In genomic region chr5:72182804-72183203, GRCm38 (mm10) we compare ENCODE assay signal across 12 mouse cellular contexts. TPM values are rescaled to one million over a fixed set of nuclear protein-coding genes. Genes with fewer than 3 reads are reported as not detected.
DNase-seq lines count a peak whose midpoint lies in the region; ATAC-seq and TF ChIP-seq lines count a peak whose summit lies in the region.
"Had no signal": no experiment of that assay in that cellular context is flagged by ENCODE, and none has a peak within 500 bp of the region (broad histone marks: within the 10 kb centered on the region; RNA-seq: fewer than 3 reads in every experiment).

No protein-coding gene starts in this region.

- 0 out of 2 replicates have a peak, but pooled peaks have one; percentile 37 for TF ChIP-seq POLR2A in heart, adult 2 months (IDR thresholded peaks at IDR 0.05; ENCODE audit: insufficient read depth, low read depth, low read length)

- H3K36me3 ChIP-seq in heart, adult 2 months (ENCODE audit: control insufficient read depth, insufficient read depth, low read length) = no peaks in the 10 kb centered on the region
- no peaks in the 10 kb centered on the region for H3K36me3 ChIP-seq in liver, embryonic 16.5 days (ENCODE audit: control insufficient read depth, insufficient read depth)
- H3K36me3 ChIP-seq in forebrain, postnatal 0 days (ENCODE audit: insufficient read depth) = no peaks in the 10 kb centered on the region
- H3K36me3 ChIP-seq: embryonic facial prominence, embryonic 13.5 days; heart, embryonic 13.5 days had no signal

- no peak for TF ChIP-seq CTCF in heart, adult 2 months (IDR thresholded peaks at IDR 0.05)
- TF ChIP-seq CTCF in forebrain, postnatal 0 days (IDR thresholded peaks at IDR 0.05; ENCODE audit: low read depth) = no peak

- H3K27me3 ChIP-seq in heart, adult 2 months (ENCODE audit: control insufficient read depth, insufficient read depth, low read length) = no peaks in the 10 kb centered on the region
- H3K27me3 ChIP-seq in liver, embryonic 16.5 days (ENCODE audit: control insufficient read depth, insufficient read depth, low read depth, low read length) = no peaks in the 10 kb centered on the region
- H3K27me3 ChIP-seq in forebrain, postnatal 0 days (ENCODE audit: insufficient read depth, low read length) = no peaks in the 10 kb centered on the region
- H3K27me3 ChIP-seq: embryonic facial prominence, embryonic 13.5 days; heart, embryonic 13.5 days had no signal

- H3K9ac ChIP-seq in heart, adult 2 months (ENCODE audit: low read depth, low read length) = no peak overlapping the region
- H3K9ac ChIP-seq in liver, embryonic 16.5 days (ENCODE audit: low read depth, low read length) = no peak overlapping the region
- no peak overlapping the region for H3K9ac ChIP-seq in forebrain, postnatal 0 days
- H3K9ac ChIP-seq: embryonic facial prominence, embryonic 13.5 days; heart, embryonic 13.5 days had no signal

- no peak overlapping the region for H3K4me3 ChIP-seq in heart, adult 2 months
- peak overlapping the region; percentile 24; the same call in 1 of the 2 replicates for H3K4me3 ChIP-seq in brown adipose tissue, adult 24 weeks (ENCODE audit: insufficient read depth, low read depth, low read length)
- H3K4me3 ChIP-seq in liver, embryonic 16.5 days (ENCODE audit: low read depth, low read length) = 0 out of 2 replicates have a peak overlapping the region, but pooled peaks have one; percentile 11
- H3K4me3 ChIP-seq in forebrain, postnatal 0 days (ENCODE audit: low read depth, low read length) = no peak overlapping the region
- H3K4me3 ChIP-seq: embryonic facial prominence, embryonic 13.5 days; heart, embryonic 13.5 days had no signal

- ATAC-seq in liver, embryonic 16.5 days (ENCODE audit: low read depth) = peak; percentile 80
- ATAC-seq in neutrophil, adult 5-6 weeks (ENCODE audit: extremely low read depth, insufficient number of reproducible peaks, low FRiP score, poor library complexity, severe bottlenecking) = peak; percentile 89
- no peak for ATAC-seq in forebrain, postnatal 0 days

- DNase-seq in heart, adult 2 months = peak in 1 of 2 experiments; percentile 63
- no peak for DNase-seq in heart, postnatal 4 days
- no peak for DNase-seq in forebrain, postnatal 0 days
- no peak for DNase-seq in right cerebral cortex, postnatal 14 days
- no peak for DNase-seq in adrenal gland, postnatal 10 days
- DNase-seq: adrenal gland, postnatal 25 days had no signal

- WGBS in heart, adult 2 months = 66% methylated on average over 4 of the region's 4 CpGs
- 33% methylated on average over 4 of the region's 4 CpGs for WGBS in liver, embryonic 16.5 days (ENCODE audit: insufficient replicate concordance)
- WGBS in forebrain, postnatal 0 days = 91% methylated on average over 4 of the region's 4 CpGs

- H3K4me2 ChIP-seq in liver, embryonic 16.5 days (ENCODE audit: low read depth, low read length) = peak overlapping the region; percentile 80
- no peak overlapping the region for H3K4me2 ChIP-seq in forebrain, postnatal 0 days (ENCODE audit: low read depth)
- H3K4me2 ChIP-seq: embryonic facial prominence, embryonic 13.5 days; heart, embryonic 13.5 days had no signal

- H3K4me1 ChIP-seq in heart, adult 2 months (ENCODE audit: control insufficient read depth, insufficient read depth, low read length) = peaks cover 3% of the 10 kb centered on the region
- peaks cover 6% of the 10 kb centered on the region; the same call in 1 of the 2 replicates for H3K4me1 ChIP-seq in brown adipose tissue, adult 24 weeks (ENCODE audit: control insufficient read depth, insufficient read depth, insufficient read length, low read length)
- peaks cover 49% of the 10 kb centered on the region for H3K4me1 ChIP-seq in liver, embryonic 16.5 days (ENCODE audit: control insufficient read depth, low read depth, low read length)
- H3K4me1 ChIP-seq in forebrain, postnatal 0 days (ENCODE audit: insufficient read depth) = no peaks in the 10 kb centered on the region
- H3K4me1 ChIP-seq: embryonic facial prominence, embryonic 13.5 days had no signal

- intact Hi-C loops in heart, adult 2 months (cut with DNase I) = no loop called here

- no peak for TF ChIP-seq EP300 in heart, adult 2 months (IDR thresholded peaks at IDR 0.05; ENCODE audit: insufficient read depth, low read depth, low read length)

- no peaks in the 10 kb centered on the region for H3K9me3 ChIP-seq in liver, embryonic 16.5 days (replicated peaks; ENCODE audit: control insufficient read depth, low read length)
- no peaks in the 10 kb centered on the region for H3K9me3 ChIP-seq in forebrain, postnatal 0 days (ENCODE audit: low read length)
- H3K9me3 ChIP-seq: embryonic facial prominence, embryonic 13.5 days; heart, embryonic 13.5 days had no signal

- no peaks in the 10 kb centered on the region for H3K79me2 ChIP-seq in heart, adult 2 months (replicated peaks; ENCODE audit: control insufficient read depth, insufficient read depth, low read length)

- no peak overlapping the region for H3K27ac ChIP-seq in heart, adult 2 months
- H3K27ac ChIP-seq in brown adipose tissue, adult 24 weeks (replicated peaks; ENCODE audit: low read depth, low read length) = 0 out of 2 replicates have a peak overlapping the region, but pooled peaks have one; percentile 50
- H3K27ac ChIP-seq in liver, embryonic 16.5 days (ENCODE audit: low read length) = peak overlapping the region; percentile 74
- no peak overlapping the region for H3K27ac ChIP-seq in forebrain, postnatal 0 days (ENCODE audit: low read depth, low read length)
- H3K27ac ChIP-seq: embryonic facial prominence, embryonic 13.5 days; heart, embryonic 13.5 days; kidney, postnatal 0 days had no signal

RNA-seq across cellular contexts. Expression of gene Commd8, which starts 14.8 kb away (rescaled TPM):
- total RNA-seq in heart, adult 2 months (2021) = 10 to 100 TPM; 40.4 to 43.7 TPM
- 5.6 and 16.3 TPM in 2 replicates for polyA plus RNA-seq in heart, adult 2 months (2012; rRNA removed)
- 10 to 100 TPM; 43.2 to 46.3 TPM for total RNA-seq in heart, postnatal 4 days (2021)
- polyA plus RNA-seq in brown adipose tissue, adult 24 weeks (2012; ENCODE audit: insufficient read depth, insufficient read length, missing spikeins) = 50.7 and 88.5 TPM in 2 replicates
- 47.6 and 58.8 TPM in 2 replicates for polyA plus RNA-seq in liver, embryonic 16.5 days (2015; fragmentation: Nextera tagmentation; extraction: Ambion mirVana)
- 71.8 and 82.5 TPM in 2 replicates for total RNA-seq in neutrophil, adult 5-6 weeks (2017)
- 64.9 and 66.2 TPM in 2 replicates for total RNA-seq in forebrain, postnatal 0 days (2014; rRNA removed)
- 158 TPM in 2 replicates for polyA plus RNA-seq in forebrain, postnatal 0 days (2015; fragmentation: Nextera tagmentation; extraction: Ambion mirVana)
- total RNA-seq in adrenal gland, postnatal 10 days (2021) = 10 to 100 TPM; 53.9 to 61.9 TPM

Comparison
In these comparisons a context has a peak if more than half of its experiments do, and no peak if none do; other contexts are left out.
1. H3K27ac ChIP-seq: peak in brown adipose tissue, adult 24 weeks (single experiment) and liver, embryonic 16.5 days (single experiment); none in heart, adult 2 months (single experiment) and forebrain, postnatal 0 days (single experiment).
2. H3K4me3 ChIP-seq: peak in brown adipose tissue, adult 24 weeks (single experiment) and liver, embryonic 16.5 days (single experiment); none in heart, adult 2 months (single experiment) and forebrain, postnatal 0 days (single experiment).